Mouse (Mus musculus) brain, embryonic 18.5 days (tissue): ENCODE measurements around the gene Btbd10.

Experiments used
- DNase-seq: peaks from one replicate; pipeline ENCODE4 v3.0.0-alpha.2; 2012; ENCODE audit warnings: low read depth, low spot score

Gene Btbd10

DNA sequence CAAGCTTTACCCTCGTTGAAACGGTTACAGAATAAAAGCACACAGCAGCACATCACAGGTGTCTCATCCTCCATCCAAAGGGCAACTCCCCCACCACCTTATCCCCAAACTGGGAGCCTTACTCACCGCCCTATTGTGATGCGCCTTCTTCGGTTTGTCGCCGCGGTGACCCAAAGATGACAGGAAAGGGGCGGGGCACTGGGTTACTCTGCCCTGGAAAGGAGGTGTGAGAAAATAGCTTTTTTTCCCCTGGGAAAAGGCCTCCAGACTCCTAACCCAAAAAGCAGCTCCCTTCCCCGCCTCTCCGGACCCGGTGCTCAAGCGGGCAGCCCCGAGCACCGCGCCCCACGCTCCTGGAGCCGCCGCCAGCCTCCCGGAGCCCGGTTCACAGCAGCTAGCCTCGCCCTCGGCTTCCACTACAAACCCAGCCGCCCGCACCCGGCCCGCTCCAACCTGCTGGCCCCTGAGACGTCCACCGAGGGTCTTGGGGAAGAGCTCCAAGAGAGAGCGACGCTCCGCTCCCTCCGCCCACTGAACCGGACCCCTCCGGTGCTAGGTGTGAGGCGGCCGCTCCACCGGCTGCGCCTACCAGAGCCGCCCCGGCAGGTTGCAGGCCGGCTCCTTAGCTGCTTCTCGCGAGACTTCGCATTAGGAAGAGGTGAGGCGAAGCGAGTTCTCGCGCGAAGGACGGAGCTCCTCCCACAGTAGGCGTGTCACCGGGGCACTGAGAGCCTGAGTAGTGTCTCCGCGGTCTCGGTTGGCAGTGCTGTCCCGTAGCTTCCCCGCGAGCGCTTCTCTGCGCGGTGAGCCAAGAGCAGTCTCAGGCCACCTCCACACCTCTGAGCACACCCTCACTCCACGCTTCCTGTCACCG lies at the start of gene Btbd10:
TSS of gene Btbd10 (minus strand) at position 647 of the 874 bp plus-strand sequence.
- DNase-seq, result peak; percentile 93

- no peak for DNase-seq
These were observed 47.3 kb upstream of the Btbd10 start for GRCm38 (mm10) chr7:113416536-113416935.

GRCm38 (mm10) chr7:113415256-113415655 lies 46.1 kb upstream of the Btbd10 start:
- no peak for DNase-seq

DNA sequence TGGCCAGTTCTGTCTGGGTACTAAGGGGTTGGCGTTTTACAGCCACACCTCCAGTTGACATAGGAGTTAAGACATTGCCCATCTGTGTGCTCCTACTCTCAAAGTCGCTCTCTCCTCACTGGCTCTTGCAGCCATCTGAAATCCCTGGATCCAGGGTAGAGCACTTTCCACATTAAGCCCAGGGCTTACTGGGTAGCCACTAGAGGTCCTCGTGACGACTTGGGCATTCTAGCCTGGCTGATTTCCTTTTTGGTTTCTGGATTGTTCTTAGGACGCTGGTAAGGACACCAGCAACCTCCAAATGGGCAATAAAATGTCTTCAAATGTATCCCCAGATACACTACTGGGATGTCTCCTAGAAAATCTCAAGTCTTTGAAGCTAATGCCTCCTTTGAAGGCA lies 39.5 kb upstream of the Btbd10 start:
- DNase-seq, result no peak

- no peak for DNase-seq
These were observed 28.9 kb upstream of the Btbd10 start for GRCm38 (mm10) chr7:113398083-113398482.

- no peak for DNase-seq
These were observed 27.5 kb upstream of the Btbd10 start for GRCm38 (mm10) chr7:113396661-113397060.

- no peak for DNase-seq
These were observed 22.4 kb upstream of the Btbd10 start for GRCm38 (mm10) chr7:113391619-113392018.

DNA sequence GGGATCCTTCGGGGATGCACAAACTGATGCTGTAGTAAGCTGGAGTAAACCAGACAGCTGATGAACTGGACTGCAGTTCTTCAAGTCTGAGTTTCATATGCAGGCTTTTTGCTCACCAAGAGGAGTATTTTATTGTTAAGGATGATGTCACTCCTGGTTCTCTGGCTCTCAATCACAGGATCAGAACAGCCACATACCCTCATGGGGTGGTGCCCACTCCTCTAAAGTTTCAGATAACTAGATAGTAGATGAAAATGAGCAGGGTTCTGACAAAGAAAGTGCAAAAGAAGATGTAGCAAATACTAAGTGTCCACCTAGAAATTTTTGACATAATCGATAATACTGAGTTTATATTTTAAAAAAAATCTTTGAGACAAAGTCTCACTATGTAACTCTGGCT lies 19.3 kb upstream of the Btbd10 start, which contains the start of gene Pth:
TSS of gene Pth (minus strand) at position 101 of the 400 bp plus-strand sequence.
- no peak for DNase-seq

DNA sequence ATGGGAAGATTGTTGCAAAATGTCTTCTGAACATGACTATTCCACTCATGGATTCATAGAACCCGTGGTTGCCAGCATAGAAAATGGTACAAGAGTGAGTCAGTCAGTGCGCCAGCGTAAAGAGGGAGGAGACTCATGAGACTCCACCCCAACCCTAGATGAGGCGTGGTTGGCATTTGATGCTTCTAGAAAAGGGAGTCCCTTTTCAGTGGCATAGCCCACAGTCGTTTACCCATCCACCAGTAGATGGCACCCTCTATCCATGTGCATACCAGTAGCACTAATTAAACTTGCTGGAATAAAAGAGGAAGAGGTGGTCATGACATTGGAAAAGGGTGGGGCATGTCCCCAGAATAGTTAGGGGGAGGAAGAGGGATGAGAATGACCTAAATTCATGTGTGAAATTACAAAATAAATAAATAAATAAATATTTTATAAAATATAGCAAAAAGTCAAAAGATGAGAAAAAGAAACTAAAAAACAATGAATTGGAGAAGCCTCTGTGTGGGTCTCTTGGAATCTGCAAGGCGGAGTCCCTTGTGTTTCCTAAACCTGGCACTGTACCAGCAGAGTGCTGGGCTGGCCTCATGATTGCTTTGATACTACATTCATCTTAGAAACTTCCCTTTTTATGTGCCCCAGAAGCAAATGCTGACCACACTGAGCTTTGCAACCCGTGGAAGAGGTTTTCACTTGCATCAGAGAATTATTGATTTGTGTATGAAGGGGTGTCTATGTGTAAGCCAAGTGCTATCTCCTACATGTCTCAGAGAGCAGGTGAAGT lies 8.9 kb upstream of the Btbd10 start:
- peak; percentile 62 for DNase-seq

DNA sequence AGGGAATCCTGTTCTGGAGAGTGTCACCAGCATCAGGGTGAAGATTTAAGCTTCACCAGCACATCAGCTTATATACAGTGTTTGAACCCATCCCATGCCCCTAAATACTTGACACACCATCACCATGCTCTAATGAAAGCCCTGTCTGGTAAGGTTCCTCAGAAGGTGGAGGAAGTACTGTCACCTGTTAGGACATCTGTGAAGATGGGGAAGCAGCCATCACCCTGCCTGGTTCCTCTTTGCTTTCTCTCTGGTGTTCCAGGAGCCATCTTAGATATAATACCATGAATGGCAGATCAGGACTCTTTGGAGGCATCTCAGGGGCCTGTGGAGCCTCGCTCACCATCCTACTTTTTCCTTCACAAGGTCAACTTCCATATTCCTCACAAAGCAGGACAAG lies 3.5 kb upstream of the Btbd10 start:
- DNase-seq, result no peak

DNA sequence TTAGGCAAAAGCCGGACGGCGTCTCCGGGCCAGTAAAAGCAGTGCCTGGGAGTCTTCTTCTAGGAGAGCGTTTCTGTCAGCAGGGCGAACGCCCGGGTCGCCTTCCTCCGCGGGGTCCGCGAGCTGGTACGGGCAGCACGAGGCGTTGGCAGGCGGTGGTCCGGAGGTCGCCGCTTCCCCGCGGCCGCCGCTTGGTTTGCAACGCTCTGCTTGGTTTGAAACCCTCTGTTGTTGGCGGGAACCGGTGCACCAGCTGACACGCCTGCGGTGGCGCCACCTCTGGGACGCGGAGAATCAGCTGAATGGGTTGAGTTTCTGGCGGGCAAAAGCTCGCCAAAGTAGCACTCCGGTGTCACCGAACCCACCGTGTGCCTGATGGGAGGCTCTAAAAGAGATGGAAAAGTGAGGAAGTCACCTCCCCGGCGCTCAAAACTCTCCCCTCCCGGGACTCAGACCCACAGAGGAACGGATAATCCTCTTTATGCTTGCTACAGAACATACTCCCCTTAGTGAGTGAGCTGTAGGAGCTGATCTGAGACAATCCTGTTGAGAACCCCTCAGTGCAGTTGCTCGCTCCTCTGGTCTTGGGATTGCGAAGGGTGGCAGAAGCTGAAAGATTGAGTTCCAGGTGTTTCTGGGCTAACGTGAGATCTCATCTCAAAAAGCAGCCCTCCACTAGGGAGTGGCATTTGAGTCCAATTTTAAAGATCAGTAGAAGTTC lies 588 bp upstream of the Btbd10 start:
- DNase-seq, result no peak

DNA sequence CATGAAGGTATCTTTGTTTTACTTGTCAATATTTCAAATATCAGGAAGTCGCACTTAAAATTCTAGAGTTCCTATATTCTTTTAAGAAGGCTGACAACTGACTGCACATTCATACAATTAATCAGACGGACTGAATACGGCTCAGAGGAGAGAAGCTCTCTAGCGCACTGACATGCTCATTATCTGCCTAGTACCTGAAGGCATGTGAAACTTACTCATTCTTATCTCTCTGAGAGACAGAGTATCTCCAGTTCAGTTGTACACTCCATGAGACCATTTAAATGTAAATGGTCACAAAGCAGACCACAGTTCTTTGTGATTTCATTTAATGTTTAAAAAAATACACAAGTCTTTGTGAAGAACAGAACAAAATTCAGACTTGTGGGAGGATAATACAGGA lies 1.8 kb downstream of the Btbd10 start:
- DNase-seq, result no peak

- DNase-seq, result no peak
These were observed 20.1 kb downstream of the Btbd10 start for GRCm38 (mm10) chr7:113349089-113349488.

- DNase-seq, result peak; percentile 40
These were observed 21.5 kb downstream of the Btbd10 start for GRCm38 (mm10) chr7:113347694-113348093.

DNA sequence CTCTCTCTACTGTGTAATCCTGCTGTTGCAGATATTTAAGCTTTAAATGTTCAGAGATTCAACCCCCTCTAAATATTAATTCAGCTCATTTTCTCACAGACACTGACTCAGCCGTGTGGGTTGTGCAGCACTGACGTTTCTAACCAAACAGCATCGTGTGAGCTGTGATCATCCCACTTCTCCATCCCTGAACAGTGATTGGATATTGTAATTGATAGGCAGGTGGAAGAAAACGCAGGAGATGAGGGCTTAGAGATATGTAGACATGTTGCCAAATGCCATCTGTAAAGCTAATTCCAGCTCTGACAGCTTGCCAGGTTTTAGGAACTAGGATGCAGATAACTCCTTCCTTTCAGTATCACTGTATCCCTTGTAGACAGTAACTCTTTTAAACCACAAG lies 21.9 kb downstream of the Btbd10 start:
- DNase-seq, result peak; percentile 79

GRCm38 (mm10) chr7:113335250-113335649 lies 33.9 kb downstream of the Btbd10 start:
- DNase-seq, result no peak

GRCm38 (mm10) chr7:113334036-113334435 lies 35.2 kb downstream of the Btbd10 start:
- no peak for DNase-seq

DNA sequence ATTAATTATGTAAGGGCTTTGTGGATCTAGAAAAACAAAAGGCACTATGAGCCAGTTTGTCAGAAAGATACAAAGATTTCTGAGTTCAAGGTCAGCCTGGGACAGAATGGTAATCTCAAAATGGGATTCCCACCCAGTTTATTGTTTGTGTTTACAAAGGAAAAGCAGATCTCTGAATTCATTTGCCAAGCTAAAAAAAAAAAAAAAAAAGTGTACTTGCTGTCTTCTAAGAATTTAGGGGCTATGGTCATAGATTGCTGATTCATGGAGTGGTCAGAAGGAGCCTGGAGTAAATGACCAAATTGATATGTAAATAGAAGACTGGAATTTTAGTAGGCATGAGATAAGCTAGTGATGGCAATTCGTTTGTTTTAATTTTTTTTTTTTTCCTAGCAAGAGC lies 49.1 kb downstream of the Btbd10 start:
- no peak for DNase-seq

DNA sequence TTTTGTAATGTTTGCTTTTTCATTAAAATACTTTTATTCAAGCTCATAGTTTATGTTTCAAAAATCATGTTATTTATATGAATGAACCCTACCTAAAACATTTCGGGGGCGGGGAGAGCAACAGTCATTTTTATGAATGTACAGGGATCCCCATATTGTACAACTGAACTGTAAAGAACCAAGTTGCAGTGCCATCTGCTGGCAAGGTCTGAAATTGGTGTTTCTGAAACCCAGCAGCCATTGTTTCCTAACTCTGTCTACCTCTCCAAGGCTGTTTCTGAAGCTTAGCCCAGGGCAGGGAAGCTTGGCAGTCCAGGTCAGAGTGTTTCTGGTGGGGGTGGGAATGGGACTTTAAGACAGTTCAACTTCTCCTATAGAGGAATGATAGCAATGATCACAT lies 57.4 kb downstream of the Btbd10 start:
- DNase-seq, result peak; percentile 20

GRCm38 (mm10) chr7:113310136-113310535 lies 59.1 kb downstream of the Btbd10 start:
- no peak for DNase-seq

DNA sequence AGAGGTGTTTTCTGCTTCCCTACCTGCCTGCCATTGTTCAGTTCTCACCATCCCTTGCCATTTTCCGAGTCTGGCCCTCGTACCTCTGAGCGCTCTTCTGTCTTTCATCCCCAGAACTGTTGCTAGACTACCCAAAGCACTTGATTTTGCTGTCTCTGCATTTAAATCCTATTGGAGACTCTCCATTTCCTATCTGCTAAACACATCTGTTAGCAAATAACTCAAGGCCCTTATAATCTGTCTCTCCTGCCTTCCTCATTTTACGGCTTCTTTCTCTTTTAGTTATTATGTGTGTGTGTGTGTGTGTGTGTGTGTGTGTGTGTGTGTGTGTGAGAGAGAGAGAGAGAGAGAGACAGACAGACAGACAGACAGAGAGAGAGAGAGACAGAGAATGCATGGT lies 71.4 kb downstream of the Btbd10 start:
- DNase-seq, result no peak
